Mouse (Mus musculus): ENCODE results near the gene Mex3b.
A peak's percentile ranks its signal among the peaks of the same experiment; 100 is the strongest.

The Mex3b gene

DNA sequence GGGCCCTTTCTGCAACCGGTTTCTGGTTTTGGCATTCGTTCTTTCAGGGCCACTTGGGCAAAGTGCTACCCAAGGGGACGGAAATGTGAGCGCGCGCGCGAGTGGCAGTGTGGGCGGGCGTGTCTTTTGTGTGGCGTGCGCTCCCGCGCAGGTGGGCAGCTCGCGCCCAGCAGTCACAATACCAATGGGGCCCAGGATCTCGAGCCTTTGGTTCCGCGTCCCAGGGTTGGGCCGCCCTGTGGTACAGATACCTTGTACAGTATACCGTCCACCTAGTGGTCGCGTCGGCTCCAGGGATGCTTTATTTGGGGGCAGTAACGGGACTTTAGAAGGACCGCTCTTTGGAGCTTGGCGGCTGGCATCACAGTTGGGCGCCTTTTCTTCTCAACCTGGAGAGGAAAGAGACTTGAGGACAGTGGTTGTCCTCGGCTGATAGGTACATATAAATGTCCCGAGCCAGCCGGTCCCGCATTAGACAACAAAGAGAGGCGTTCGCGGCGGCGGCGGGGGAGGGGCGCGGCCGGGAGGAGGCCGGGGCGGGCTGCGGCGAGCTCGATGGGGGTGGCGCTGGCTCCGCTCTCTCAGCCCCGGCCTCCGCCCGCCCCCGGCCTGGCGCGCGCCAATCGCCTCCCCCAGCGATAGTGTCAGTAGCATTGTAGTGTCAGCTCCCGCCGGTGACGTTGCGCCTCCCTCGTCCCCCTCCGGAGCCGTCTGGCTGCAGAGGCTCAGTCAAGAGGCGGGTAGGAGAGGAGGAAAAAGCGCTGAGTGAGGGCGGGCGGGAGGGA lies 455 bp upstream of the Mex3b start:
- peak; percentile 75 to 89 for DNase-seq (ENCODE audit: low spot score in 2 of 2)

DNA sequence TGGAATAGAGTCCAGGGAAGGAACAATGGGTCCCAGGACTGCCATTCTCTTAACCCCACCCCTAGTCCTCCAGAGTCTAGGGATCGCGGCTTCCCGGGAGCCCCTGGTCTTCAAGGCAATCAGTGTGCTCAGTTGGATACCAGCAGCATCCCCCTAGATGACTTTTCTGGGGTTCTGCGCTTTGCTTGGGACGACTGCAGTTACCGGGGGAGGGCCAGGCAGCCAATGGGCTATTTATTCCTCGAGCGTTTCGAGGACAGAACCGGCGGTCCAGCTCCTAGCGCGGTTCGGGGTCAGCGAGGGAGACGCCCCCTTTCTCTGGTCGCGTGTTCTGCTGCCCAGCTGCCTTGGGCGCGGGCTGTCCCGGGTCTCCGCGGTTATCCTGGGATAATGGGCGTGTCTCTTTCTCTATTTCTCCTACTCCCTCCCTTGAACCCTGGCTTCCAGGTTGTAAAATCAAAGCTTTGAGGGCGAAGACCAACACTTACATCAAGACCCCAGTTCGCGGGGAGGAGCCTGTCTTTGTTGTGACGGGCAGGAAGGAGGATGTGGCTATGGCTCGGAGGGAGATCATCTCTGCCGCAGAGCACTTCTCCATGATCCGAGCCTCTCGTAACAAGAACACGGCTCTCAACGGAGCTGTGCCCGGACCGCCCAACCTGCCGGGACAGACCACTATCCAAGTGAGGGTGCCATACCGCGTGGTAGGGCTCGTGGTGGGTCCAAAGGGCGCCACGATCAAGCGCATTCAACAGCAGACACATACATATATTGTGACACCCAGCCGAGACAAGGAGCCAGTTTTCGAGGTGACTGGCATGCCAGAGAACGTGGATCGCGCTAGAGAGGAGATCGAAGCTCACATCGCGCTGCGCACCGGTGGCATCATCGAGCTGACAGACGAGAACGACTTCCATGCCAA lies 1.4 kb downstream of the Mex3b start:
- DNase-seq (ENCODE audit: low spot score in 2 of 2): peak; percentile 1 to 3

DNA sequence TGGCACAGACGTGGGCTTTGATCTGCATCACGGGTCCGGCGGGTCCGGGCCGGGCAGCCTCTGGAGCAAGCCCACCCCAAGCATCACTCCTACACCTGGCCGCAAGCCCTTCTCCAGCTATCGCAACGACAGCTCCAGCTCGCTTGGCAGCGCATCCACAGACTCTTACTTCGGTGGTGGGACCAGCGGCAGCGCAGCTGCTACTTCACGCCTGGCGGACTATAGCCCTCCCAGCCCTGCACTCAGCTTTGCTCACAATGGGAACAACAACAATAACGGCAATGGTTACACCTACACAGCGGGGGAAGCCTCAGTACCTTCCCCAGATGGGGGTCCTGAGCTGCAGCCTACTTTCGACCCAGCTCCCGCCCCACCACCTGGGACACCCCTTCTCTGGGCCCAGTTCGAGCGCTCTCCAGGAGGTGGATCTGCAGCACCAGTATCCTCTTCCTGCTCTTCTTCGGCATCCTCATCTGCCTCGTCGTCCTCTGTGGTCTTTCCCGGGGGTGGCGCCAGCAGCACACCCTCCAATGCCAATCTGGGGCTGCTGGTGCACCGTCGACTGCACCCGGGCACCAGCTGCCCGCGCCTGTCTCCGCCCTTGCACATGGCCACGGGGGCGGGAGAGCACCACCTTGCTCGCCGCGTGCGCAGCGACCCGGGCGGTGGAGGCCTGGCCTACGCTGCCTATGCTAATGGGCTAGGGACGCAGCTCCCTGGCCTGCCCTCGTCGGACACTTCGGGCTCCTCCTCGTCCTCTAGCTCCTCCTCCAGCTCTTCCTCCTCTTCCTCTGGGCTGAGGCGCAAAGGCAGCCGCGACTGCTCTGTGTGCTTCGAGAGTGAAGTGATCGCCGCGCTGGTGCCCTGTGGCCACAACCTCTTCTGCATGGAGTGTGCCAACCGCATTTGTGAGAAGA lies 2.4 kb downstream of the Mex3b start:
- DNase-seq (ENCODE audit: low spot score in 2 of 2): peak in 1 of 2 experiments; percentile 4

DNA sequence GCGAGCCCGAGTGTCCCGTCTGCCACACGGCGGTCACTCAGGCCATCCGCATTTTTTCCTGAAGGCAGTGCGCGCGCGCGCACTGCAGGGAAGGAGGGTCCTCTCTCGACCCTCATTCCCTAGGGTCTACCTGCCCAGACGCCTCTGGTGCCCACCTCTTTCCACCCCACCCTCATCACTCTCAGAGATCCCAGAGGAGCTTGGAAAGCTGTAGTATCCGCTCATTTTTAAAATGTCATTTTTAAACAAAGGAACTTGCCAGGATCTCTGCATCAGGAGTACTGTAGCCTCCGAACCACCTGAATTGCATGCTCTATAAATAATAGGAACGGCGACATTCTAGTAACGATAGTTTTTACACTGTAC lies 3.0 kb downstream of the Mex3b start:
- DNase-seq (ENCODE audit: low spot score in 2 of 2): no peak

DNA sequence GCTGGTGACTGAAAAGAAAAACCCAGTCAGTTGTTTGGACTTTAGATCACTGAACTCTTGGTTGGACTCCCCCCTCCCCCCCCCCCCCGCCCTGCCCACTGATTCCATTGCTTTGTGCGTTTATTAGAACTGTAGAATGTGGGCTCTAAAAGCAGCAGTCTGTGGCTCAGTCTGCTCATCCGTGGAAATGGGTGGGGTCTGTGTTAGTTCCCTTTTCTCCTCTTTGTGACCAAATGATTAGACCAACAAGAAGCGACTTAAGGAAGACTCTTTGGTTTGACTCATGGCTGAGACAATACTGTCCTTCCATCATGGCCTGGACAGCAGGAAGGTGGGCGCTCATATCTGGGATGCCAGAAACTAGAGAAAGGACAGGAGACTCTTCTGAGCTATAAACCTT lies 9.4 kb downstream of the Mex3b start:
- no peak for DNase-seq (ENCODE audit: low spot score in 2 of 2)

DNA sequence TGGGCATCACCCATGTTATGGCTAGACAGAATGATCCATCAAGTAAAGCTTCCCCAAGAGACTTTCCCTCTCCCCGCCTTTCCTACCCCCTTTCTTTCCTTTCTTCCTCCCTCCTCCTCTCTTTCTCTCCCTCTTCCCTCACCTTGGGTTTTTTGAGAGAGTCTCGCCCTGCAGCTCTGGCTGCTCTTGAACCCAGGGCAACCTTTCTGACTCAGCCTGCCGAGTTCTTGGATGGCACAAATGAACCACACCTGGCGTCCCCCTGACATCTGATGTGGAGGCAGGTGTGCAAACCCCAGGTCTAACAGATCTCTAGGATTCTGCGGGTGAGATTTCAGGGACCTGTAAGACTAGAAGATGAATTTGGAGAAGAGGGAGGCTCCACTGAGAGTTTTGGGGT lies 12.9 kb downstream of the Mex3b start:
- no peak for DNase-seq (ENCODE audit: low spot score in 2 of 2)

DNA sequence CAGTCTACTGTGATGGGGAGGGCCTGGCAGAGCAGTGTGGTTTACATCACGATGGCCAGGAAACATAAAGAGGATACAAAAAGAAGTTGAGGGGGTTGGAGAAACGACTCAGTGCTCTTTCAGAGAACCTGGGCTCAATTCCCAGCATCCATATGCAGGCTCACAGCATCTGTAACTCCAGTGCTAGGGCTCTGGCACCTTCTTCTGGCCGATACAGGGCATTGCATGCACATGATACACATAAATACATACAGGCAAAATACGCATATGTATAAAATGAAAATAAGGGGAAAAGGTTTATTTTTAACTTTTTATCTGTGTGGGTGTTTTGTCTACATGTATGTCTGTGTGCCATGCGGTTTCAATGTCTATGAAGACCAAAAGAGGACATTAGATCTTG lies 13.6 kb downstream of the Mex3b start:
- DNase-seq (ENCODE audit: low spot score in 2 of 2): no peak

DNA sequence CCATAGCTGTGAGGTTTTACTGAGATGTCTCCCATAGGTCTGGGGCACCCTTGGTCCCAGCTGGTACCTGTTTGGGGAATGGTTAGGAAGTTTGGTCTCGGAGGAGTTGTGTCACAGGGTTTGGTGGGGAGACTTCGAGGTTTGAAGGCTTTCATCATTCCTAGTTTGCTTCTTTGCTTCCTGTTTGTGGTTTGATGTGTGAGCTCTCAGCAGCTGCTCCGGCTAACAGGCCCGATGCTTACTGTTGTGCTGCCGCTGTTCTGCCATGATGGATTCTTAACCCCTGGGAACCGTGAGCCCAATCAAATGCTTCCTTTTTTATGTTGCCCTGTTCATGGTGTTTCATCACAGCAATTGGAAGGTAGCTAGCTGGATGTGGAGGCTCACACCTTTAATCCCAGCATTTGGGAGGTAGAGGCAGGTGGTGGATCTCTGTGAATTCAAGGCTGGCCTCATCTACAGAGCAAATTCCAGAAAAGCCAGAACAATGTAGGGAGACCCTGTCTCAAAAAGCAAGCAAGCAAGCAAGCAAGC lies 23.3 kb downstream of the Mex3b start:
- no peak for DNase-seq (ENCODE audit: low spot score in 2 of 2)

DNA sequence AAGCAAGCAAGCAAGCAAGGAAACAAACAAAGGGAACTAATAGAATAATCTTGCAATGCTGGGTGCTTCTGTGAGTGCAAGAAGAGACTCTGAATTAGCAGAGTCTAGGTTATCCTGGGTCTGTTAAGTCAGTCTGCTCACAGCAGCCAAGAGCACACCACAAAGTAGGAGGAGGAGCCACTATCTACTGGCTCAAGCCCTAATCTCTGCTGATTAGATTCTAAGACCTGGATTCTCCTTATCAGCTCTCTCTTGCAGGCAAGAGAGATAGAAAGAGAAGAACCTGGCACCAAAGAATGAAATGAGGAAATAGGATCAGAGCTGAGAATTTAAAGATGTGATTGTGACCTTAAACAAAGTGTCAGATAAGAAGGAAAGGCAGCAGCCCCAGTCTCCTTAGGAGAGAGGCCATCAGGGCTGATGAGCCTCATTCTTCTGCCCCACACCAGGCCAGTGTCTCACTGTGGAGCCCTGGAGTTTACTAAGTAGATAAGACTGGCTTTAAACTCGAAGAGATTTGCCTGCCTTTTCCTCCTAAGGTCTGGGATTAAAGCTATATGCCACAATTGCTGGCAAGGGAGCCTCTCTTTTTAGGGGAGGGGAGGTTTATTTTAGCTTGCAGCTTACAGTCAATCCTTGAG lies 23.9 kb downstream of the Mex3b start:
- DNase-seq (ENCODE audit: low spot score in 2 of 2): no peak

DNA sequence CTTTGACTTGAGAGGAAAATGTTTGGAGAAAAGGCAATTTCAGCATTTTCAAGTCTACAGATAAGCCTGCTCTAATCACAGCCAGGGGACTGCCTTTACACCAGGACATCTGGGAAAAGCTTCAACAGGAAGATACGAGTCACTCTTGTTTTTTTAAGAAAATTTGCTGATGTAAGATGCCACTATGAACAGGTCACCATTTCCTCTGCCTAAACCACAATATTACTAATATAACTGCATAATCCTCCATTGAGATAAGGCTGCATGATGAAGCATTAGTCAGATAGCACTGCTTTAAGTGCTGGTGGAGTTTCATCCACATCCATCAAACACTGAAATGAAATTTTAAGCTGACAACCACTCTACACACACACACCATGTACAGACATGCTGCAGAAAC lies 27.2 kb downstream of the Mex3b start:
- DNase-seq (ENCODE audit: low spot score in 2 of 2): no peak

DNA sequence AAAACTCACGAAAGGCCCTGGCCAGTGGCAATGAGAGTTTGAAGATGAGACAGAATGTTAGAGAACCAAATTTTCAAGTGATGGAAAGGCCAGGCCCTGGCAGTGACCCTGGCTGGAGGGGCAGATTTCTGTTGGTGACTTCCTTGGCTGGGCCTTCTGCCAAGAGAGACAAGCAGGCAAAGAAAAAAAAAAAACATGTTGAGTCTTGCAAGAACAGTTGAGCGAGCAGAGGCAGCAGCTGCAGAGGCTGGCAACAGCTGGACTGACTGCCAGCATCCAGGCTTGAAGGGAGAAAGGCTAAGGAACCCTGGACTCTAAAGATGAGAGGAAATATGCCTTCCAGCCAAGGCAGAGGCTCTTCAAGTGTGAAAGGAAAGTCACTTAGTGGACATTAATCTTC lies 28.5 kb downstream of the Mex3b start:
- no peak for DNase-seq (ENCODE audit: low spot score in 2 of 2)

DNA sequence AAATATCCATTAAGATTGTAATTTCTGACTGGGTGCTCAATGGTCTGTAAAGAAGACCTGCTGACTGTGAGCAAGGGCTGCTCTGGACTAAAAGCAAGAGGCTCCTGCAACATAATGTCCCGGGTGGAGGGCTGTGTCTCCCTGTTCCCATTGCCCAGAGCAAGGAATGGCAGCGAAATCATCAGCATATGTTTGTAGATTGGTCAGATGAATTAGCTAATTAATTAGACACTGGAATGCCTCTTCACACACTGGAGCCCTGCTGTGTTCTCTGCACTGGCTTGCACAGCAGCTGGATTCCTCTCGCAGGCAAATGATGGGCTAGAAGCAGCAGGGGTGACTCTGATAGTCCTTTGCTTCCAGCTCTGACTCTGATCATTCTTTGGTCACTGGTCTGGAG lies 29.6 kb downstream of the Mex3b start:
- no peak for DNase-seq (ENCODE audit: low spot score in 2 of 2)

DNA sequence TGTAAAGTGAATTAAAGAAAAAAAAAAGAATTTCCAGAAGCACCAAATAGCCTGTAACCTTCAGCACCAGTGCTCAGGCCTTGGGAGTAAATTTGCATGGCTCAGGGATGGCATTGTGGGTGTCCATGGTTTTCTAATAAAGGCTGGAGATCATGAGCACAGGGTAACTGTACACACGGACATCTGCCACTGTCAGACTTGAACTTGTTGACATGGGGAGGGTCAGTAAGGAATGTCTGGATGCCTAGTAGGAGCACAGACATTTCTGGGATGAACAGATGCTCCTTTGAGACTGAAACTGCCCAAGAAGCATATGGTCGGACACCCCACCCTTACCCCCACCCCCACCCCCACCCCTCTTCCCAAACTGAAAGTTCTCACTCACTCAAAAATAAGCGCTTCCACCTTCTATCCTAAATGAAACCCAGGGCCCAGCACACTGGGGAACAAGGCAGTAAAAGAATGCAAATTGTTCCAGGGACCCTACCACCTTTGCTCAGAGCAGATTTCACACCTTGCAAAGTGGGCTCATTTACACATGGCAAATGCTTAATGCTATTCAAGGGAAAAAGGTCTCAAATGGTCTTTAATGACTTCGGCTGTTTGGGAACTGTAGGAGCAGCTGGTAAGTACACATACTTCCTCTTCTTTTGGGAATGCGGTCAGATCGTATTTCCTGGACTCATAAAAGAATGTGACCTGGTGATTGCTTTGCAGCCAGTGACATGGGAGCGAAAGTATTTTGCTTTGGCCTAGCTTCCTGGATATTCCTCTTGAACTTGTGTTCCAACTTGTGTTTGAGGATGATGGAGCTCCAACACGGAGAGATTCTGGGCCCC lies 32.5 kb downstream of the Mex3b start:
- DNase-seq (ENCODE audit: low spot score in 2 of 2): no peak

DNA sequence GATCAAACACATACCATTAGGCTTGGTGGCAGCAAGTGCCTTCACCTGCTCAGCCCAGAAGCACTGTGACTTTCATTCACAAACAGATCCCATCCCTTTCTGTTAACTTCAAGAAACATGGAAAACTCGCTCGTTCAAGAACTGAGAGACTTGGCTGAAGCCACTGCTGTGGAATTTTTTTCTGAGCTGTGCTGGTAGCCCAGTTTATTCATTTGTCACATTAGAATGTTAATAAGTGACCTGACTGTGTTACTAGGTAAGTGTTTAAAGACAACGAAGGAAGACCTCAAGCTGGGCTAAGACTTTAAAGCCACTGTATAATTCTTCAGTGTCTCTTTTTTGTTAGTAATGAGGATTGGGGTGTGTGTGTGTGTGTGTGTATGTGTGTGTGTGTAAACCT lies 35.9 kb downstream of the Mex3b start:
- DNase-seq (ENCODE audit: low spot score in 2 of 2): no peak

DNA sequence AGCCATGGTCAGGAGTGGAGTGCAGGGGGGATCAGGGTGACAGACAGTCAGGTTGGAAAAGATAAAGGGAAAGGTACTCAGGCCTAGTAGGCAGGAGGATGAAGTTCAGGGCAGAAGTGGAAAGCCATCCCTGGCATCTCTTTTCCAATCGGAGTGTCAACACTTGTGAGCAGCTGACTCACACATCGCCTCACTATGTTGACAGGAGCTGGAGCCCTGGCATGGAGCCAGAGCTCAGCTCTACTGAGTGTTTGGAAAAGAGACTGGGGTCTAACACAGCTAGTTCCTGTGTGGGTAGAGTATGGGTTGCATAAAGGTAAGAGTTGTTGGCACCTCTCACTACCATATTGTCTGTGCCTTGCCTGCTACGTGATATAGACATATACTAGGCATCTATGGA lies 38.4 kb downstream of the Mex3b start:
- no peak for DNase-seq (ENCODE audit: low spot score in 2 of 2)

DNA sequence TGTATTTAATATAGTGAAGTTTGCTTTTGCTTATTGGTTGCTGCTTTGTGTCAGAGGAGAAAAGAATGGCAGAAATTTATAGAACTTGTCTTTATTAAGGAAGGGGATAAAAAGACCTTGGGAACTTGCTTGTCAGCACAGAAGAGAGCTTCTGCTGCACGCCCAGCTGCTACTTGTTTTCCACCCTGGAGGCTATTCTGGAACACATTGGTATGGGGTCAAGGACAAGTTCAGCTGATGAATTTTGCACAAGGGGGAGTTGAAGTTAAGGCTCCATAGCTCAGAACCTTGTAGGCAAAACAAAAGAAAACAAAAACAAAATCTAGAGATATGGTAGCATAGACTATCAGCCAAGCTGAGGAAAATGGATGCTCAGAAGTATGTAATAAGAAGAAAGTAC lies 39.9 kb downstream of the Mex3b start:
- no peak for DNase-seq (ENCODE audit: low spot score in 2 of 2)

DNA sequence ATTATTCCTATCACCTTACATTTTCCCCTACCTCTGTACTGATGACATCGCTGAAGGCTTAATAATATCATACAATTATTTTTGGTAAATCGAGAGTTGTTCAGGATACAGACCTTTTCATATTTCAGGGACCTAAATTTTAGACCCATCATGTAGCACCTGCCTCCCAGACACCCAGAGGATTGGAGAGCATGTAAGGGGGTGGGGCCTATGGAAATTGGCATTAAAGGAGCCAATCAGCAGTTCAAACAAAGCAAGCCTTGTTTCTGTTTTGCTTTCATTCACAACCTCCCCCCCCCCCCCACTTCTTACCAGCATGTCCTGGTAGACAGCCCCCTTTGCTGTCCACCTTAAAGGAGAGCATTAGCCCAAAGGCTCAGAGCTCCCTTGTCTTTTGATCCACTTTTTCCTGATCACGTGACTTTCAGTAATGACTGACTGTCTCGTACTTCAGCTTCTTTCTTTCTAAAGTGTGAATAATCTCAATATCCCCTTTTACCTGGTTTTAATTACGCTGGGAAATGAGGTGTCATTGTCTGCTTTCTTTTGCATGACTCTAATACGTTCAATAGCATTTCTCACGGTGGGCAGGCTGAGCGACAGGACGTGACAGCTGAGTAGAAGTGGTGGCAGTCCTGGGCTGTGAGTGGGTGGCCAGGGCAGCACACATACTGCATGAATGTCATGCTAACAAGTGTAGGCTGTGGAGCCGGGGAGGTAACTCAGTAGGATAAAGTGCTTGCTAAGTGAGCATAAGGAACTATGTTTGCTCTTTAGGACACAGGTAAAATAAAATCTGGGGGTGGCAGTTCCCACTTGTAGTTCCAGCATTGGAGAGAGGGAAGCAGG lies 43.6 kb downstream of the Mex3b start:
- DNase-seq (ENCODE audit: low spot score in 2 of 2): no peak

DNA sequence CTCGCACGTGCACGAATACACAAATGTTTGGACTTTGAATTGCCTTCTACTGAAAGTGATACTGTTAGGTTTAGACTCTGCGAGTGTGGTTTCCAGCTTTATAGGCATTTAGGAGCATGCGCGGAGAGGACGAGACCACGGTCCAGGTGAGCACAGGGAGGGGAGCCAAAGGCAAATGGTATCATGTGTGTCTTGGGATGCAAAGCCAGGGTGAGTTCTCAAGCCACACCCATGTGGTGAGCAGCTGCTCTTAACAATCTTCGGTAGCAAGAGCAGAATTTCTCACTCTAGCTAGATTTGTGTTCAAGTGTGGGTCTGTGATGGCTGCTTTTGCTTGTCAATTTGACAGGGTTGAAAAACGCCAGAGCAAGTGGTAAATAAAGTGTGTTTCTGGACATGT lies 44.4 kb downstream of the Mex3b start:
- no peak for DNase-seq (ENCODE audit: low spot score in 2 of 2)

DNA sequence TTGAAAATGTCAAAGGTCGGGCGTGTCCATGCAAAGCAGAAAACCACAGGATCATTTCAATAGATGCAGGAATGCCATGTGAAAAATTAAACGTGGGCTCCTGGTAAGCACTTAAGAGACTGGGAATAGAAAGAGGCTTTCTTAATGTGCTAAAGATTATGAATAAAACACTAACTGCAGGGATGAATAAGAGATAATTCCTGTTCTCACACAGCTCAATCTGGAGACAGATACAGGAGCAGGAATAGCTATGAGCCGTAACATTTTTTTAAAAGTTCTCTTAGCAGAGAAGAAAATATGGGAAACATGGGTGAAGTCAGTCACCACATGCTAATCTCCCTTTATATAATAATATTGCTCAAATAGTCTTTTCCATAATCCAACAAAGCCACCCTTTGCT lies 47.2 kb downstream of the Mex3b start:
- DNase-seq (ENCODE audit: low spot score in 2 of 2): no peak
